Mouse (Mus musculus): ENCODE measurements at regions not wholly inside any gene's neighbourhood (a gene's known extent, or its start where the extent isn't known, plus 50 kb on each side); places are given as distances from the start of the nearest gene placed in this dataset.

- no peak for TF ChIP-seq CTCF (IDR thresholded peaks at IDR 0.05; ENCODE audit: low read depth)
- no peak for TF ChIP-seq EP300 (IDR thresholded peaks at IDR 0.05; ENCODE audit: low read depth)
Measured at GRCm38 (mm10) chr2:9632719-9633446, 248.2 kb upstream of the 4930412O13Rik start.
